Mouse (Mus musculus) telencephalon, adult 2 months (tissue): ENCODE data around the gene Pogk.

Experiments used
- DNase-seq: peaks from one replicate; pipeline ENCODE4 v3.0.0-alpha.2; 2011; ENCODE audit warnings: low read depth, low spot score

The Pogk gene

DNA sequence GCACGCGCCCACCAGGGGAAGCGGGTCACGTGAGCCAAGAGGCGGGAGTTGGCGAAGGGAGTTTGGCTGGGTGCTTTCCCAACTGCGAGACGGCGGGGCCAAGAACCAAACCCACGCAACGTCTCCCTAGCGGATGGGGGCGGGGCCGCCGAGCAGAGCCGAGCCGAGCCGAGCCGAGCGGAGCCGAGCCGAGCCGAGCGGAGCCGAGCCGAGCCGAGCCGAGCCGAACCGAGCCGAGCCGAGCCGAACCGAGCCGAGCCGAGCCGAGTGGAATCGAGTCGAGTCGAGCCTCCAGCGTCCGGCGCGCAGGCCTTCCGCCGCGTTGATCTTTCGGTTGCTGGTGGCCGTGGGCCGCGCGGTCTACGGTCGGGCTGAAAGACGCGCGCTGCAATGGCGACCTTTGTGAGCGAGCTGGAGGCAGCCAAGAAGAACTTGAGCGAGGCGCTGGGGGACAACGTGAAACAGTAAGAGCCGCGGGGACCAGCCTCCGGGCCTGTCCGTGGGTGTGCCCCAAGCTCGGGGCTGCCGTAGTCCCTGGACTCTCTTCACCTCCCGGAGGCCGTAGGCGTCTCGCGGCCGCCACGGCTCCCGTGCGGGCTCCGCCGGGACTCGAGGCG lies 30.5 kb downstream of the Pogk start, which contains the start of gene Tada1:
Gene Tada1, plus strand, starts transcription at position 85 of the 617 bp plus-strand sequence.
- DNase-seq, result peak; percentile 77

DNA sequence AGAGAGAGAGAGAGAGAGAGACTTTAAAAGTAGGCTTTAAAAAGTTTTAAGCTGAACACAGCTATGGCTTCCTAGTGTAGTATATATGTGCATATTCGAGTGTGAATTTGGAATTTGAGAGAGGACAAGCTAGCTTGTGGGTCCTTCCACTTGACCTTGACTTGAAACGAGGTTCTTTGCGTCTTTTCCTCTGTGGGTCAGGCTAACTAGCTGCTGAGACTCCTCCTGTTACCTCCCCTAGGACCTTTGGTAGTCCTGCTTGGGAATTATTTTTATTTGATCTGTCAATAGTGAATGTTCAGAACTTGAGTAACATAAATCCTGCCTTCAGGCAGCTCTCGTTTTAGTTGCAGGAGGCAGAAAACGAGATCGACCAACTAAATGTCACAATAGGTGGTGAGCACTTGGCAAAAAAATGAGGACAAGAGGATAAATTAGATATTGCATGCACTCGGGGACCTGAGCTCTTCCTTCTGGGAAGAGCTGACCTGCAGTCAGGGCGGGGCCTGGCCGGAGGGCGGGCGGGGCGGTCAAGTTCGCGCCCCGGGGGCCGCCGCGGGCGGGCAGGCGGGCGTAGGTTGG lies 31.1 kb downstream of the Pogk start:
- no peak for DNase-seq

DNA sequence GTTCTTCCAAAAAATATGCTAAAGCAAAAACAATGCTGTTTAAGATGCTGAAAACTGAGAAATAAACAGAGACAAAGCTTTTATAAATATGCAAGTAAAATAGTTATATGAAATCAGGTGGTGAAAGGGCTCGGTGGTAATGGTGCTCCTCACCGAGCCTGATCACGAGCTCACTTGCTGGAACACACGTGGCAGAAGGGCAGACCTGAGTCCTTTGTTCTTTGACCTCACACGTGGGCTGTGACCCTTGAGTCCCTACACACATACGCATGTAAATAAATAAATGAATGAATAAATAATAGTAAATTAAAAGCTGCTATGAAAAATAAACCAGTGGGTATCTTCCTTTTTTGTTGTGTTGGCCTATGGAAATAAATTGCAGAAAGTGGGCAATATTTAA lies 32.5 kb downstream of the Pogk start:
- DNase-seq, result no peak

DNA sequence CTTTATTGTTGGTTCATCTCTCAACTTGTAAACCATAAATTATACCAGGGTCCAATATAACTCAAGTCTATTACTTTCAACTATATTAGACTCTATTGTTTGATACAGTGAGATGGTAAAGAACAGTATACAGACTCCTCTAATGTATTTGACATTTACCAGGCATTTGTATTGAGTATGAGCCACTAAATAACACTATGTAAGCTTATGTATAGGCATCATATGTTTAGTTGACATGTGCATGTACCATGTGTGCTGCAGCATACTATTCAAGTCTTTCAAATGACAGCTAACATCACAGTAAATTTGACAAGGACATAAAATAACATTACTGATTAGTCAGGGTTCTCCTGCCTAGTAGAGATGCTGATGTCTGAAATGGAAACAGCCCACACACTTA lies 46.5 kb downstream of the Pogk start:
- DNase-seq, result no peak

DNA sequence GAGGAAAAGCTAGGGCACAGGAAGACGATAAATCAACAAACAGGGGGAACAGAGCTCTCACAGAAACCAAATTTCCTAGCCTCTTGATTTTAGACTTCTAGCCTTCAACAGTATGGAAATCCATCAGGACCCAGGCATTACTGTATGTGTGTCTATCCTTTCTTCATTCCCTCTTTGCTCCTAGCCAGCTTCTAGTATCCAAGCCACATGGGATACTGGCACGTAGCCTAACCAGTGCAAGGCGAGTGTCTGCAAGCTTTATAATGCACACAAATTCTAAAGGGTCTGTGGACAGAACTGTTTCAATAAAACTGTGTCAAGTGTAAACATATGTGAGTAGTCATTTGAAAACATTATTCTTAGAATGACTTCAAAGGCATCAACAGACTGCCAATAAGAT lies 47.0 kb downstream of the Pogk start:
- no peak for DNase-seq

DNA sequence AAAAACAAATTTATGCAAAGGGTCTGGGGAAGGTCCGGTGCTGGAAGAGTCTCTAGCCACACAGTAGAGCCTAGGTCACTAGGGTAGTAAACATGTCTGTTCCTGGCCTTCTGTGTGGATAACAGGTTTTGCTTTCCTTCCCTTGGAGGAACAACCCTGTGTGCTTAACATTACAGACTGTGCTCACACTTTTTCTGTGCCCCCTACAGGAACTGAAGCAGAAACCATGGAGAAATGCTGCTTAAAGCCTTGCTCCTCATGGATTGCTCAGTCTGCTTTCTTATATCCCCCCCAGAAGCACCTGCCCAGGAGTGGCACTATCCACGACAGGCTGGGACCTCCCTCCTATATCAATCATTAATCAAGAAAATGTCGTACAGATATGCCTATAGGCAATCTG lies 47.8 kb downstream of the Pogk start:
- DNase-seq, result no peak

DNA sequence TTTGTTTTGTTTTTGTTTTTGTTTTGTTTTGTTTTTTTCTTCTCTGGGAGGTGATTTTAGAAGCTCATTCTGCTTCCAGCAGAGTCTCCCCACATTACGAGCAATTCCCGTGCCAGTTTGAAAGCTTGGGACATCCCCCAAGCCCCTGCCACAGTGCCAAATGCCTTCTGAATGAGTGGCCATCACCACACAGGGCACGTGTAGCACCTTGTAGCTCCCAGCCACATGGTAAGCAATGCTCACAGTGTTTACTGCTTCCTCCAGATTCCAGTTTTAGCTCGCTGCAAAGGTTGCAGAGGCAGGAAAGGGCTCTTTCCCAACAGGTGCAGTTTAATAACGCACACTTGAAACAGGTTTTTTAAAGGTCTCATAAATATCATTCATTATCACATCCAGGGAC lies 48.8 kb downstream of the Pogk start:
- DNase-seq, result no peak

DNA sequence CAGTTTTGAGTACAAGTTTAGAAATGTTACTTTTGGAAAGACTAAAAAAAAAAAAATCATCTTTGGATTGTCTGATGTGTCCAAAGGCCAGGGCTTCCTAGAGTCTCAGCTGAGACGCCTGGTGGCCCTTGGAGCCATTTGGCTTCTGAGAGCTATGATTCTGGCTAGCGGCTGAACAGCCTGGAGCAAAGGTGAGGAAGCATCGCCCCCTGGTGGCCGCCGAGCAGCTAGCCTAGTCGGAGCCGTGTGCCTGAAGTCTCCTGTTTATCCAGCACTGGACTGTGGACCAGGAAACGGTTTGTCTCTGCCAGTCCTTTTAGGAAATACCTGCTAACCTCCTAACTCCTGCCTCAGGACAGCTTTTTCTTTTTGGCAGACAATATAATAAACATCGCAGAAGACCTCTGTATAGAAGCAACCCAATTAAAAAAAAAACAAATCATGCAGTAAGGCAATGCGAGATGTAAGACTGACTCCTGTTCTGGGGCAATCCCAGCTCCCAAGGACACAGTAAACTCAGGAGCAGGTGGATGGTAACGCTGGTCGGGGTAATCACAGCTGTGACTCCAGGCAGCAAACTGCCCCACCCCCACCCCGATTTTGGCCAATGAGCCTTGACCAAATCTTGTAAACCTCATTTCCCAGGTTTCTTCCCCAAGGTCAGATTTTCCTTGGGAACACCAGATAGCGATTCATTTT lies 49.4 kb downstream of the Pogk start:
- no peak for DNase-seq

DNA sequence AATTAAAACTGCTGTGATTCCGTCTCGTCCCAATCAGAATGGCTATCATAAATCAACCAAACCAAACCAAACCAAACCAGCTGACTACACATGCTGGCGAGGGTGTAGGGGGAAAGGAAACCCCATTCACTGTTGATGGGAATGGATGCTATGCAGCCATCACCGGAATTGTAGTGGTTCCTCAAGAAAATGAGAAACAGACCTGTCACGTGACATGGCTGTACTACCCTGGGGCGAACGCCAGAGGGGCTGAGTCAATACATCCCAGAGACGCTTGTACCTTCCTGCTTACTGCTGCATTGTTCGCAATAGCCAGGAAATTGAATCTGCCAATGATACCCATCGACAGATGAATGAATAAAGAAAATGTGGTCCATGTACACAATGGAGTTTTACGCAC lies 59.9 kb downstream of the Pogk start:
- DNase-seq, result no peak

DNA sequence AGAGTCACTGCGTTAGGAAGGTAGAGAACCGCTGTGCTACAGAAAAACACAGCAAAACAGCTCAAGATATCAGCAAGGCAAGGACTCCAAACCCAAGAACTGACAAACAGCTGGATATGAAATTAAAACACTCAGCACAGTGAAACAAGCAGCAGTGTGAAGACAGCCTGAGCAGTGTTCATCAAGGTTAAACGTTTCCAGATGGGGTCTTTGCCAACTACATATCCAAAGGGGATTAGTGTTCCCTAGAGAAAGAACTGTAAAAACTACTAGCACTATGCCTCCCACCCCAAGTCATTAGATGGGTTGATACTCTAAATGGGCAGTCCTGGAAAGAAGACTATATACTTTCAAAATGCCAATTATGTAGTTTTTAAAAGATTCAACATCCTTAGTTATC lies 60.3 kb downstream of the Pogk start:
- no peak for DNase-seq

DNA sequence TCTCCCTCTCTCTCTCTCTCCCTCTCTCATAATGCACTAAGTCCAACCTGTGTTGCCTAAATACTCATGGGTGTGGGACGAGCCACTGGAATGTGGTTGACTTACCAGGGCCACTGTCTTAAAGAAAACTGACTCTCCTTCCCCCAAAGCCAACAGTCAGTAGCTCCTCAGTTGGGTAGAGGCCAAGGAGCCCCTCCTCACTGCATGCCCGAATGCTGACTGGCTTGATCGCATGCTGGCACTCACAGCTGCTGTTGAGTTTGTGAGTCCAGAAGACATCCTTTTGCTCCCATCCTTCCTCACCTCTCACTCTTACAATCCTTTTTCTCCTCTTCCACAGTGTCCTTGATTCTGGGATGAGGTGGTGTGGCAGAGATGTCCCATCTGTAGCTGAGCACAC lies 62.8 kb downstream of the Pogk start:
- DNase-seq, result no peak

DNA sequence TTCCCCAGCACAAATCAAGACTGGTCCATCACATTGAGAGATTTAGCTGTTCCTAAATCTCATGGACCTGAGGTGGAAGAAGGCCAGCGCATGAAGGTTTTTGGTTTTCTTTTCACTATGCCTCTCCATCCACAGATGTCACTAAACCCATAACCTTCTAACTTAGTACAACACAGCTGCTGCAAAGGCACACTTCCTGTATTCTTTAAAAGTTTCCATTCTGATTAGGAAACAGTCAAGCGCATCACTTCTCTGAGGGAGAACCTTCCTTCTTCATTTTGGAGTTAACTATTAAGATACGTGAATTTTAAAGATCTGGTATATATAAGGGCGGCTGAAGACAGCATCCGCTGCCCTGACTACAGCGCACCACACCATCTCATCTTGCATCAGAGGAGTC lies 64.1 kb downstream of the Pogk start:
- no peak for DNase-seq

DNA sequence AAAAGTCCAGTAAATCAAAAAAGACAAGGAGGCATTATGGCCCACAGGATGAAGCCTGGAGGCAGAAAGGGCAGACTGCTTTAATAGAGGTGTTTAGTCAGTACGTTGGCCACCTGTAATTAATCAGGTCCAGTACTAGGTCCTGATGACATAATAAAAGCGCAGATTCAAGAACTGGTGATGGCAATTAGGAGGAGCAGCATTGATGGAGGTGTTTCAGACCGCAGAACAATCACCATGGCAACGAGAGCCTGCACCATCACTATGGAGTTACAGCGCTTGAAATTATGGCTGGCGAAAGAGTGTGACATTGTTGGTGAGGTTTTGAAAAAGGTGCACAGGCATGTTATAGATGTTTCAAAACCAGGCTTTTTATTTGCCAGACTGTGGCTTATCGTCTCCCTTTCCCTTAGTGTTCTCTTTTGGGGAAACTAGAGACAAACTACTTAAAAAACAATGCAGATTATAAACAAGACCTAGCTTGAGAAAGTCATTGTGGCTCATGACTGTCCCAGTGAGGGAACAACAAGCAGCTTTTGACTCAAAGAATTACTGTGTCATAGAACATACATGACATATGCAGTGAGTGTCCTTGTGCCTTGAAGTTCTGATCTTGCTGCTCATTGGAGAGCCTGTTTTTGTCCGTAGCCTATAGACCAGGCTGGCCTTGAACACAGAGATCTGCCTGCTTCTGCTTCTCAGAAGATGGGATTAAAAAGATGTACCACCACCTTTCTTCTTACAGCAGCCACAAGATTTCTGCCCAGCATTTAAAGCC lies 65.2 kb downstream of the Pogk start:
- DNase-seq, result no peak

DNA sequence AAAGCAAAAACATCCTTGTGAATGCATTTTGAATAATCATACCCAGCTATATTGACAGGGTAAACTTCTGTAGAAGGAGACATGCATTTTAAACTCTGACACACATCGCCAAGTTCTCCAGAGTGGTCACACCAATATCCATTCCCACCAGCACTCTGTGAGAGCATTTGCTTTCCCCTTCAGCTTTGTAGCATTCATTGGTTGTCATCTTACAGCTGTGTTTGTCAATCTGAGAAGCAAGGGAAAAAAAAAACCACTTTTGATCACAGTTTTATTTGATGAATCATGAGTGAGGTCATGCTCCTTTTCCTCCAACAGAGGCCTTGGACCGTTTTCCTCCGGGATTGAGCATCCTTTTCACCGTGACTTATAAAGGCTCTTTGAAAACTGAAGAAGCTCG lies 66.1 kb downstream of the Pogk start:
- no peak for DNase-seq

DNA sequence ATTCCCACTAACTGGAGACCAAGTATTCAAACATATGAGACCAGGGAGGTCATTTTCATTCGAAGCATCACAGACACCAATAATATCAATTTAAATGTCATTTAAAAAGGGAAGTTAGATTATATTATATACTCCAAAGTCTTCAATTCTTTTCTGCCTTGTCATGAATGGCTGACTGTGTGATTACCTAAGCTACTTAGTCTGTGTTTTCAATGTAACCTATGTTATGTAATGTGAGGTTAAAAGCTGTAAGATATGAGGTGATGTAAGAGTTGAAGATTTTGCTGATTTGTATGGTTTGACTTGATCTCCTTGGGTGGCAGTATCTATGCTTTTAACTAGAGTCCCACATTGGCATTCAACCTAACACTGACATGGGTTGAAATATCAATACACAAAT lies 67.1 kb downstream of the Pogk start:
- DNase-seq, result no peak

DNA sequence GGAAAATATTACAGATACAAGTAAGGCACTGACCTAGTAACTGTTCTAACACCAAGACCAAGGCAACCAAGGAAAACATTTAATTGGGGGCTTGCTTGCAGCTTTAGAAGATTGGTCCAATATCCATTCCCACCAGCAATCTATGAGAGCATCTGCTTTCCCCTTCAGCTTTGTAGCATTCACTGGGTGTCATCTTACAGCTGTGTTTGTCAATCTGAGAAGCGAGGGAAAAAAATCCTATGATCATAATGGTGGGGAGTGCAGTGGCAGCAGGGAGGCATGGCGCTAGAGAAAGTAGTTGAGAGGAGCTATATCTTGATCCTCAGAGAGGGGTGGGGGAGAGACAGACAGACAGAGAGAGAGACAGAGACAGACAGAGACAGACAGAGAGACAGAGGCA lies 67.6 kb downstream of the Pogk start:
- no peak for DNase-seq

DNA sequence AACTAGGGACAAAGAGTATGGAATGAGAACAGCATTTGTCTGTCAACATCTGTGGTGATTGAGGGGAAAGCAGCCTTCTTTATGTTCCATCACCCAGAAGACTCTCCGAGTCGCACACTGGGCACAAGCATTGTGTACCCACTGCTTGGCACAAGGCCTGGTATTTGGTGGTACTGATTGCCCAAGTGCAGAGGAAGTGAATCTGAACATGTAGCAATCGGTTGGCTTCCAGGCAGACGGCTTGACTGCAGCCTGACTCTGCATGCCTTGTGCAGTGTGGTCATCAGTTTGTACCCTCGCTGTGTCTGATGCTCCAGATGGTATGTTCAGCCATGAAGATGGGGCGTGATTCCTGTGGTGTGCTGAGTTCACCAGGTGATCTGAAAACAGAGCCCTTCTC lies 70.6 kb downstream of the Pogk start:
- no peak for DNase-seq
